Mouse (Mus musculus) retina, postnatal 7 days (tissue): Measurements from ENCODE around the gene Mlf1.

Experiments used
- DNase-seq: peaks from one replicate; pipeline ENCODE4 v3.0.0-alpha.2; 2012; ENCODE audit warnings: low read depth, low spot score

Gene Mlf1

GRCm38 (mm10) chr3:67447143-67447542 lies 73.2 kb downstream of the Mlf1 start:
- DNase-seq: no peak
